Mouse (Mus musculus) fat pad, adult 2 months (tissue): Measurements from ENCODE around the gene Dhx29.
A peak's percentile ranks its signal among the peaks of the same experiment; 100 is the strongest.

Experiments used
- DNase-seq: peaks from one replicate; pipeline ENCODE4 v3.0.0-alpha.2; 2011; ENCODE audit warnings: low read depth, low spot score; ENCODE audit errors: extremely low read depth

Dhx29 gene

GRCm38 (mm10) chr13:112927287-112928001 is at the start of gene Dhx29, which contains the start of gene Mtrex:
Gene Dhx29, plus strand, starts transcription at chr13:112927454.
Gene Mtrex, minus strand, starts transcription at chr13:112927398.
- peak; percentile 83 for DNase-seq

- DNase-seq = no peak
These were observed 40.0 kb upstream of the Dhx29 start for GRCm38 (mm10) chr13:112887234-112887633.

GRCm38 (mm10) chr13:112902176-112902575 is 25.1 kb upstream of the Dhx29 start:
- DNase-seq = no peak

DNA sequence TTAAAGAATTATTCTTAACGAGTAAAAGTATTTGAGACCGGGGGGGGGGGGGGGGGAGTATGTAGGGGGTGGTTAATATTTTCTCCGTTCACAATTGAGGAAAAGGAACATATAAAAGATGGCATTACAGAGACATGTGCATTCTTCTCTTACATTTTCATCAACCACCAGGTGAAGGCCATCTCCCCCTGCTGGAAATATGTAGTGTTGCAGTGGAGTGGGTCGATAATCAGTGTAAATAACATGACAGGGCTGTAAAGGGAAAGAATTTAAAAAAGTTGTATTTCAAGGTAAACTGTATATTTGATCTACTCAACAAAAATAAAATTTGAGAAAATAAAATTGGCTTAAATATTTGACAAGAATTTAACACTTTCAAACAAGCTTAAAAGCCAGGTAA is 17.6 kb upstream of the Dhx29 start:
- DNase-seq = no peak

GRCm38 (mm10) chr13:112910434-112910833 is 16.8 kb upstream of the Dhx29 start:
- no peak for DNase-seq

DNA sequence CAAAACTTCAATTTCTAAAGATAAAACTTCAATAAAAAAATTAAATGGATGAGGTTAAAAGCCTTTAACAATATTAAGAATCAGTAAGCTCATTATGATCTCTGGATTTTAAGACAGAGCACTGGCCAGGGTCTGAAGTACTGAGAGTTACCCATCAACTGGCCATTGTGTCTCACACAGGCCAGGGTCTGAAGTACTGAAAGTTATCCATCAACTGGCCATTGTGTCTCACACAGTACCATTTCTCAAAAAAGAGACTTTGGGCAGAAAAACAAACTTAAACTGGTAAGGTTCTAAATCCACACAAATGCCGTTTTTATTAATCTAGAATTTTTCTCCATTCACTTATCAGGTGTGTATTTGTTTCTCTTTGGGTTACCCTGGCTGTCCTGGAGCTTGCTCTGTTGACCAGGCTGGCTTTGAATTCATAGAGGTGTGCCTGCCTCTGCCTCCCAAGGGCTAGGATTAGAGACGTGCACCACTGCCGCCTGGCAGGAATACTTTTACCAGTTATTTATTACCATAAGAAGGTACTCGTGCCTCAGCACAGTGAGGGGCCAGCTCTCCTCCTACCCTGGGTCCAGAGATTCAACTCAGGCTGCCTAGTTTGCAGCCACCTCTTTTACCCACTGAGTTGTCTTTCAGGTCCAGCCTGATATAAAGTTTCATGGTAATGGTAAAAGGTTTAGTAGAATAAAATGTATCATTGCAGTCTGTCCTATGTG is 8.0 kb upstream of the Dhx29 start:
- no peak for DNase-seq

GRCm38 (mm10) chr13:112920906-112921305 is 6.3 kb upstream of the Dhx29 start:
- DNase-seq = no peak

DNA sequence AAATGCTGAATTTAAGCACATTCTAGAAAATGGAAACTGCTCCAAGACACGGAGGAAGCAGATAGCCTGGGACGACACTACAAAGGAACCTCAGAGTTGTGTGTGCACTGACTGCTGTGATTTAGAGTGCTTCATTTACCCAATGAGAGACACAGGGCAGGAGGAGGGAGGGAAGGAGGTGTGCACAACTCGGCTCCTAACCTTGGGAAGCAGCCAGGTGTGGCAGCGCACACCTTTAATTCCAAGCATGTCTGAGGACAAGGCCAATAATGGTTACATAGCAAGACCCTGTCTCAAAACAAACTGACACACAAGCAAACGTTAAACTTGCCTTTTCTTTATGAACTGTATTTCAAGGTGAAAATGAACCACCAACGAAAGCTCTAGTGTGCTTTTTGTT is 2.0 kb upstream of the Dhx29 start:
- DNase-seq = no peak

GRCm38 (mm10) chr13:112925976-112926375 is 1.3 kb upstream of the Dhx29 start:
- no peak for DNase-seq

GRCm38 (mm10) chr13:112926796-112927195 is 458 bp upstream of the Dhx29 start:
- DNase-seq = no peak

GRCm38 (mm10) chr13:112928038-112928668 is 899 bp downstream of the Dhx29 start:
- no peak for DNase-seq

DNA sequence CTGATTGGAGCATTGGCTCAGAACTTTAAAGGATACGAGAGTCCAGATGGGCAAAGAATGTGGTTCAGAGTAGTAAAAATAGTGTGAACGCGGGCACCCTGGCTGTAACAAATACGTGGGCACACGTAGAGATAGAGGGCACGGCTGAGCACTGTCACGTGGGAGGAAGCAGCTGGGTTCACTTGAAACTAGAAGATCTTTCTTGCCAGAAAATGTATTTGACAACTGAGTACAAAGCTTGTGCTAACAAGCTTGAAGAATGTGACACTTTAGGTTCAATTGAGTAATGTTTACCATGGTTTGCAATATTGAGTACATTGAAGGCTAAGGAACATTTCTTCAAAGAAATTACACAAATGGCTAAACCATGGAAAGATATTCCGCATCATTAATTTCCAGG is 10.9 kb downstream of the Dhx29 start:
- no peak for DNase-seq

DNA sequence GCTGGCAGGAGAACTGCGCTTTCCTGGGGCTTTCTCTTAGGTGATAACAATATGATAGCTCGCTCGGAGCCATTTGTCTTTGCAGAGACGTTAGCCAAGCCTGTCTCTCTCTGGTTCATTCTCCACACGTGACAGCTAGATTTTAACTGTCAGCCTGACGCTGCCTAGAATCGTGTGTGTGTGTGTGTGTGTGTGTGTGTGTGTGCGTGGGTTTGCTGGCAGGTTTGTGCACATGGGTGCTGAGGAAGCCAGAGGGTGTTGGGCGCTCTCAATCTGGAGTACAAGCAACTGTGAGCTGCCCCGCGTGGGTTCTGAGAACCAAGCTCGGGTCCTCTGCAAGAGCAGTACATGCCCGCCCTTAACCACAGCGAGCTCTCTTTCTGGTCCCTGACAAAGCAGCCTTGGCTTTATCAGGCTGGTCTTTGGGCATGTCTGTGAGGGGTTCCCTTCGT is 14.7 kb downstream of the Dhx29 start:
- DNase-seq = no peak

DNA sequence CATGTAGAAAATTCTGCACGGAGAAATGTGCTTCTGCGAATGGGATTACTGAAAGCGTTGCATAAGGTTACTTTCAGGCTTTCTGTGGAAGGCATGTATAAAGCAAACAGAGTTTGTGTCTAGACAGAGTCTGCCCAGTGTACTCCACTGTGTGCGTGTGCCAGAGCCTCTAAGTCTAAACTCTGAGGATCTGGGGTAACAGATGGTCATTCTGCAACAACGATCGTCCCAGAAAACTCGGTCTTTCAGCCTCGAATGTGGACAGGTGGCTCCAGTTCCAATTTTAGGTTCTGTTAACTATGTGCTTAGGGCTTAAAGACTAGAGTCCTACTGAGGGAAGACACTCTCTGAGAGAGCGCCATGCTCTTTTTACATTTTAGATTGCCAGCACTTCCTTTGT is 18.1 kb downstream of the Dhx29 start:
- no peak for DNase-seq

- DNase-seq = no peak
These were observed 18.6 kb downstream of the Dhx29 start for GRCm38 (mm10) chr13:112945900-112946299.

- DNase-seq = no peak
These were observed 26.8 kb downstream of the Dhx29 start for GRCm38 (mm10) chr13:112954067-112954466.

DNA sequence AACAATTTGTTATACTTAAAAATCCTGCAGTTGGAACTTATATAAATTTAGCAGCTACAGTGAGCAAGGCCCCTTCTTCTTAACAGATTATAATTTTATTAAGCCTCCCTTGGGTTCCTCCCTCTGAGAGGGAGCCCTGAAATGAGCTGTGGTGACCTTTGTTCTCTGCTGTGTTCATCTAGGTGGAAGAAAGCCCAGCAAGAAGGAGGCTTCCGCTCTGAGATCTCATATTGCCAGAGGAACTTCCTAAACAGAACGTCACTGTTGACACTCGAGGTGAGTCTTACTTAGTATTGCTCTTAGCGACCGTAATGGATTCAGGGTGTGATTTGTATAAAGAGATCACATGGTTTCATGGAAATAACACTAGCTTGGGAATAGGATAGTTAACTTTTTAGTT is 35.8 kb downstream of the Dhx29 start:
- no peak for DNase-seq

- no peak for DNase-seq
These were observed 37.2 kb downstream of the Dhx29 start for GRCm38 (mm10) chr13:112964421-112964820.

GRCm38 (mm10) chr13:112967267-112967666 is 40.0 kb downstream of the Dhx29 start:
- no peak for DNase-seq

GRCm38 (mm10) chr13:112976720-112977119 is 49.5 kb downstream of the Dhx29 start:
- no peak for DNase-seq

GRCm38 (mm10) chr13:112985605-112986450 is 58.6 kb downstream of the Dhx29 start:
- DNase-seq = no peak
